Mouse (Mus musculus): ENCODE data around the gene Slit1. TPM values are rescaled to one million over a fixed set of nuclear protein-coding genes. Genes with fewer than 3 reads are reported as not detected.

Gene Slit1
- total RNA-seq (2022): 10 to 100 TPM in 2 of 4 experiments, 1 to 10 TPM in 2; 5.7 to 32.3 (median 14.2) TPM

- DNase-seq: no peak
Measured at GRCm38 (mm10) chr19:41743396-41743795, at the start of gene Slit1. Gene Slit1 (minus strand): TSS chr19:41743665.

- no peak for DNase-seq
Measured at GRCm38 (mm10) chr19:41792934-41793486, 49.5 kb upstream of the Slit1 start.

- DNase-seq: no peak
Measured at GRCm38 (mm10) chr19:41791384-41791783, 47.9 kb upstream of the Slit1 start.

- DNase-seq: no peak
Measured at GRCm38 (mm10) chr19:41789110-41789961, 45.9 kb upstream of the Slit1 start.

- no peak for DNase-seq
Measured at GRCm38 (mm10) chr19:41786896-41787295, 43.4 kb upstream of the Slit1 start.

GRCm38 (mm10) chr19:41777514-41777913 lies 34.0 kb upstream of the Slit1 start:
- DNase-seq: no peak

GRCm38 (mm10) chr19:41768711-41769110 lies 25.2 kb upstream of the Slit1 start:
- no peak for DNase-seq

- no peak for DNase-seq
Measured at GRCm38 (mm10) chr19:41766628-41767027, 23.2 kb upstream of the Slit1 start.

GRCm38 (mm10) chr19:41763870-41764660 lies 20.6 kb upstream of the Slit1 start:
- DNase-seq: peak; percentile 69

- DNase-seq: no peak
Measured at GRCm38 (mm10) chr19:41761529-41761928, 18.1 kb upstream of the Slit1 start.

- no peak for DNase-seq
Measured at GRCm38 (mm10) chr19:41759765-41760164, 16.3 kb upstream of the Slit1 start.

- DNase-seq: no peak
Measured at GRCm38 (mm10) chr19:41759270-41759669, 15.8 kb upstream of the Slit1 start.

- DNase-seq: no peak
Measured at GRCm38 (mm10) chr19:41754760-41755159, 11.3 kb upstream of the Slit1 start.

- no peak for DNase-seq
Measured at GRCm38 (mm10) chr19:41751906-41752305, 8.4 kb upstream of the Slit1 start.

GRCm38 (mm10) chr19:41747436-41747835 lies 4.0 kb upstream of the Slit1 start:
- DNase-seq: peak; percentile 29

- no peak for DNase-seq
Measured at GRCm38 (mm10) chr19:41745941-41746557, 2.6 kb upstream of the Slit1 start.

- no peak for DNase-seq
Measured at GRCm38 (mm10) chr19:41738896-41739295, 4.6 kb downstream of the Slit1 start.

- no peak for DNase-seq
Measured at GRCm38 (mm10) chr19:41738429-41738805, 5.0 kb downstream of the Slit1 start.

- no peak for DNase-seq
Measured at GRCm38 (mm10) chr19:41737657-41738428, 5.6 kb downstream of the Slit1 start.

GRCm38 (mm10) chr19:41734685-41735084 lies 8.8 kb downstream of the Slit1 start:
- DNase-seq: no peak

- no peak for DNase-seq
Measured at GRCm38 (mm10) chr19:41725491-41725890, 18.0 kb downstream of the Slit1 start.

Measured in adrenal gland, adult 8-10 months (tissue).